Mouse (Mus musculus): ENCODE results near the gene Tstd3. TPM values are rescaled to one million over a fixed set of nuclear protein-coding genes. Genes with fewer than 3 reads are reported as not detected.

The Tstd3 gene
- polyA plus RNA-seq (2014; fragmentation: Illumina TruSeq; extraction: RNeasy Lipid Tissue Mini Kit (QIAGEN cat#74804); ENCODE audit: low read depth, low replicate concordance) = 29.0 TPM

DNA sequence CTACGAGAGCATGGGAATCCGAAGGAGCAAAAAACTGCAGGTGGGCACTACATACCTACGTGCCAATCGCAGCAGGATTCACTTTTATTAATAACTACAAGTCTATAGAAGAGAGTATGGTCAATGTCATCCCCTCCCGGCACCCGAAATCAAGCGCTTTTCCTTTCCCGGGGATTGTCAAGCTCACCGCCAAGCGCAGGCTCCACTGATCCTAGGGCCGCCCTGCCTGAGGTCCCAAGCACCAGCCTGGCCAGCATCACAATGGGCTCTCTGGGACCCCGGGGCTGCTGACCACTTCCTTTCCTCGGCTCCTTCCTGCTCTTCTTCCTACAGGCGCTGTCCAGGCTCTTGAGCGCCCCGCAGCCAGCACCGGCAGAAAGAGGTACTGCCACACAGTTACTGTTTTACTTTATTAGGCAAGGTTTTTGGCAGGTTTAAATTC, at the start of gene Tstd3, which contains the start of gene Usp45:
Gene Tstd3, minus strand, starts transcription at position 350 of the 442 bp plus-strand sequence.
Gene Usp45, plus strand, starts transcription at position 294 of the 442 bp plus-strand sequence.

DNA sequence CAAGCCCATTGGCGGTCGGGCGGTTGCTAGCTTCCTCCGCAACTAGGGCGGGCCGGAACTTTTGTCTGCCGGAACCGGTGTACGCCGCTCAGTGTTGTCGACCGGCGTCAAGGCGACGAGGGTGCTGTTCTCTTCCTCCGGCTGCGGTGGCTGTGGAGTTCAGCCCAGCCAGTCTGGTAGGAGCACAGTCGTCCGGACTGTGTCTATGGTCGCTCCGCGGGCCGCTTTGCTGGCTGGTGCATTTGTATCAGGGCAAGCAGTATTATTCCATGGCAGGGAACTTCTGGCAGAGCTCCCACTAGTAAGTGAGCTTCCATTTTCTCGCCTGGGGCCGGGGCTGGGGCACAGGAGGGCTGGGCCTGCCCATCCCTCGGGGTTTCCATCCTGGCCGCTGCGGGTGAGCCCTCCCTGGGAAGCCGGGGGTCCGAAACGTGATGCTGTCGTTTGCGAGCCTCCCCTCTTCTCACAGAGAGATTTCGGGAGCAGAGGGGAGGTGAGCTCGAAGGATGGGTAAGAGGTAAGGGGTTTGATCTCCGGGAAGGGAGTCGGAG, 39.3 kb downstream of the Tstd3 start, which contains the start of gene Ccnc:
Gene Ccnc, plus strand, starts transcription at position 87 of the 551 bp plus-strand sequence.

Other genes starting within 250 kb of the Tstd3 start
- gene Prdm13, start 81.2 kb downstream of the Tstd3 start, polyA plus RNA-seq (2014; fragmentation: Illumina TruSeq; extraction: RNeasy Lipid Tissue Mini Kit (QIAGEN cat#74804); ENCODE audit: low read depth, low replicate concordance) = not detected
- gene Ccnc, start 39.5 kb downstream of the Tstd3 start, polyA plus RNA-seq (2014; fragmentation: Illumina TruSeq; extraction: RNeasy Lipid Tissue Mini Kit (QIAGEN cat#74804); ENCODE audit: low read depth, low replicate concordance) = 15.2 TPM
- gene Usp45, start 56 bp downstream of the Tstd3 start, polyA plus RNA-seq (2014; fragmentation: Illumina TruSeq; extraction: RNeasy Lipid Tissue Mini Kit (QIAGEN cat#74804); ENCODE audit: low read depth, low replicate concordance) = 6.8 TPM
- 91.0 TPM for gene Pnisr, start 80.4 kb upstream of the Tstd3 start, polyA plus RNA-seq (2014; fragmentation: Illumina TruSeq; extraction: RNeasy Lipid Tissue Mini Kit (QIAGEN cat#74804); ENCODE audit: low read depth, low replicate concordance)
- 50.4 TPM for gene Coq3, start 112.5 kb upstream of the Tstd3 start, polyA plus RNA-seq (2014; fragmentation: Illumina TruSeq; extraction: RNeasy Lipid Tissue Mini Kit (QIAGEN cat#74804); ENCODE audit: low read depth, low replicate concordance)
- gene Faxc, start 164.1 kb upstream of the Tstd3 start, polyA plus RNA-seq (2014; fragmentation: Illumina TruSeq; extraction: RNeasy Lipid Tissue Mini Kit (QIAGEN cat#74804); ENCODE audit: low read depth, low replicate concordance) = 0.31 TPM